Mouse (Mus musculus): Measurements from ENCODE around the gene Gpc3.

GRCm38 (mm10) chrX:52551296-52551695 lies 62.5 kb downstream of the Gpc3 start:
- TF ChIP-seq POLR2A (IDR thresholded peaks at IDR 0.05; ENCODE audit: control insufficient read depth, extremely low read depth, insufficient read depth, low read length, poor library complexity) (no peak), CTCF (IDR thresholded peaks at IDR 0.05; ENCODE audit: borderline replicate concordance, control insufficient read depth, extremely low read depth, insufficient read depth, low read length, poor library complexity) (no peak)
